Mouse (Mus musculus) layer of hippocampus, postnatal 14 days (tissue): ENCODE measurements around the gene Sdc3. TPM values are rescaled to one million over a fixed set of nuclear protein-coding genes. Genes with fewer than 3 reads are reported as not detected.

Source experiments
- DNase-seq, 2 experiments: peaks; one replicate each; pipeline ENCODE4 v3.0.0; 2021 to 2022; ENCODE audit warnings: low spot score in 2 of 2, mixed read lengths in 1 of 2
- total RNA-seq, 2 experiments: library from RNA; stranded (reverse); gene quantifications; 2 replicates each; pipeline ENCODE4 v1.2.3; 2021

The Sdc3 gene
- total RNA-seq, 2 experiments from 2014 or later, result 220 to 233 TPM

GRCm38 (mm10) chr4:130819806-130820205, 27.5 kb downstream of the Sdc3 start:
- DNase-seq, result no peak

GRCm38 (mm10) chr4:130820594-130821255, 28.4 kb downstream of the Sdc3 start:
- no peak for DNase-seq

GRCm38 (mm10) chr4:130828851-130829673, 36.7 kb downstream of the Sdc3 start:
- DNase-seq, result no peak

GRCm38 (mm10) chr4:130834122-130834521, 41.8 kb downstream of the Sdc3 start:
- no peak for DNase-seq

GRCm38 (mm10) chr4:130835550-130835949, 43.2 kb downstream of the Sdc3 start:
- DNase-seq, result no peak

- peak in 1 of 2 experiments; percentile 26 for DNase-seq
Observed at GRCm38 (mm10) chr4:130836281-130837061, 44.1 kb downstream of the Sdc3 start.

- no peak for DNase-seq
Observed at GRCm38 (mm10) chr4:130838585-130838984, 46.2 kb downstream of the Sdc3 start.

- DNase-seq, result peak in 1 of 2 experiments; percentile 58
Observed at GRCm38 (mm10) chr4:130841107-130841840, 48.9 kb downstream of the Sdc3 start.

GRCm38 (mm10) chr4:130848814-130849213, 56.5 kb downstream of the Sdc3 start:
- DNase-seq, result no peak

GRCm38 (mm10) chr4:130857661-130858060, 65.3 kb downstream of the Sdc3 start:
- no peak for DNase-seq

GRCm38 (mm10) chr4:130858880-130859279, 66.5 kb downstream of the Sdc3 start:
- DNase-seq, result no peak

- DNase-seq, result no peak
Observed at GRCm38 (mm10) chr4:130859467-130859866, 67.1 kb downstream of the Sdc3 start.

GRCm38 (mm10) chr4:130860902-130861652, 68.7 kb downstream of the Sdc3 start:
- no peak for DNase-seq

- peak; percentile 93 to 97 for DNase-seq
Observed at GRCm38 (mm10) chr4:130861653-130862208, 69.4 kb downstream of the Sdc3 start.

GRCm38 (mm10) chr4:130862538-130862937, 70.2 kb downstream of the Sdc3 start:
- DNase-seq, result no peak

- no peak for DNase-seq
Observed at GRCm38 (mm10) chr4:130865460-130865859, 73.1 kb downstream of the Sdc3 start.

GRCm38 (mm10) chr4:130865901-130866371, 73.6 kb downstream of the Sdc3 start:
- peak; percentile 87 to 92 for DNase-seq

GRCm38 (mm10) chr4:130867940-130868339, 75.6 kb downstream of the Sdc3 start:
- DNase-seq, result no peak

GRCm38 (mm10) chr4:130868803-130869202, 76.5 kb downstream of the Sdc3 start:
- DNase-seq, result no peak

- no peak for DNase-seq
Observed at GRCm38 (mm10) chr4:130872414-130872813, 80.1 kb downstream of the Sdc3 start.
